Mouse (Mus musculus) kidney, adult 2 months (tissue): ENCODE measurements around the gene Iqschfp.

Experiments used
- CTCF ChIP-seq: fragments of 200-500 bp; conservative IDR thresholded peaks from 2 replicates; pipeline ENCODE4 v1.5.1; 2011; ENCODE audit warnings: low read depth, mild to moderate bottlenecking, control low read depth, low read length, moderate library complexity, mixed read lengths; ENCODE audit not compliant: insufficient read depth, insufficient read length
- POLR2A ChIP-seq: fragments of 200-500 bp; IDR thresholded peaks from one replicate; pipeline ENCODE4 v1.6.1; 2011; ENCODE audit warnings: low read depth, low read length, control low read depth

GRCm38 (mm10) chr3:68476336-68476735 is 584.3 kb downstream of the Iqschfp start:
- TF ChIP-seq CTCF (no peak), POLR2A (no peak)
